Mouse (Mus musculus) lung, postnatal 36 days (tissue): ENCODE results near the gene Slc17a6.

Experiments used
- DNase-seq: peaks from one replicate; pipeline ENCODE4 v3.0.0; 2022; ENCODE audit warnings: mixed read lengths

The Slc17a6 gene

DNA sequence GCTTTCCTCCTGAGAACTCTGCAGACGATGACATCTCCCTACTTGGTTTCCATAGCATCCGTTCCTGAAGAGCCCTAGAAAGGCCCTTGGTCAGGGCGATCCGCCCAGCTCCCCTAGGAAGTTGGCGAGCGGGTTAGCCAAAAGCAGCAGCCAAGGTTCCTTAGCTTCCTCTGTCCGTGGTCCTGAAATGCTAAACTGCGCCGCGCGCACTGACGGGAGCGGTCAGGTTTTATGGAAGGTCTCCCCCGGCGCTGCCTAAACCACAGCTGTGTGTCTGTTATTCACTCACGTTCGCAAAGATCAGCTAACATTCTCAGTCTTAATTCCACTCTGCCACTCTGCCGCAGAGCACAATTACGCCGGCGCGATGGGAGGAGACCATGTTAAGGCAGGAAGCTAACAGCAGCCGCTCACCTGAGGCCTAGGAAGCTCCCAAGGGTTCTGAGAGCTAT, at the start of gene Slc17a6:
Gene Slc17a6, plus strand, starts transcription at position 313 of the 452 bp plus-strand sequence.
- DNase-seq: peak; percentile 5

DNA sequence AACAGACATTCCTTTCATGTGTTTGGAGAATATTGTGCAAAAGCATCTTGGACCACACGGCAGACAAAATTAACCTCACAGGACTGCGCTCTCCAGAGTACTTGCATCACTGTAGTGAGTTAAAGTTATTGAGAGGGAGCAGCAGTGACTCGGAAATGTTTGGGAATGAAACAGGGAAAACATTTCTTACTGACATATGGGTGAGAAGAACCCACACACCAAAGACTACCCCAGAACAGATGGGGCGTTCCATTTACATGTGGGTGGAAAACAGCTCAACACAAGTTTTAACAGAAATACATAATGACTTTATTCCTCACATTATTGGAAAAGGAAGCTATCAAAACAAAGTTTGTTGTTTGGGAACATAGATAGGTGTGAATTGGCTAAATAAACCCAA, 21.8 kb upstream of the Slc17a6 start:
- DNase-seq: no peak

DNA sequence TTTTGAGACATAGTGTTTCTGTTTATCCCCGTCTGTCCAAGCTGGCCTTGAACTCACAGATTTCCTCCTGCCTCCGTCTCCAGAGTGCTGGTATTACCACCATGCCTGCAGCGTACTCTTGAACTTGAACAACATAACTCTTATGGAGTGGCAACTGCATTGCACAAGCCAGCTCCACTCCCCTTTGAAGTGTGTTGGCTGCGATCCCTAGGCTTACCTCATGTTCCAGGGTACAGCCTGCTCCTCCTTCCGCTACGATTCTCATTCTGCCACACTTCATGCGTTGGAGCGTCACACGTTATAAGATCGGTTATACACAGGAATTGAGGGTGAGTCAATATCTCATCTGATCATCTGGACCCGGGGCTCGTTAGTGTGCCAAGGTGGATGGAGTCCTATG, 18.1 kb upstream of the Slc17a6 start:
- no peak for DNase-seq

DNA sequence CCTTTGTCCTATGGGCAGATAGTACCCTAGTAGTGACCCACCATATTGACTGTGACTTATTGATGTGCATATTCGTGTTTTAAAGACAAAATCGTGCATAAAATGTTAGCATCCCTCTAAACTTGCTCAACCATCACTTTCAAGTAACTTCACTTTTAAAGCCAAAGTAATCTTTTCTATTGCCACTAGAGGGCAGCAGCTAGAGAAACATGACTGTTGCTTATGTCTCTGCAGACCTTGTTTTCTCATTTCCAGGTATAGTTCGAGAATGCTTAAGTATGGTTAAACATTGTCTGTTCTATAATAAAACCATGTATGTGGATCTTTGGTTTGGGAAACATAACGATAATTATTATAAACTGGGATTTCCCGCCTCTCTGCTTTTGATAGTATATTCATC, 7.4 kb upstream of the Slc17a6 start:
- peak; percentile 7 for DNase-seq

DNA sequence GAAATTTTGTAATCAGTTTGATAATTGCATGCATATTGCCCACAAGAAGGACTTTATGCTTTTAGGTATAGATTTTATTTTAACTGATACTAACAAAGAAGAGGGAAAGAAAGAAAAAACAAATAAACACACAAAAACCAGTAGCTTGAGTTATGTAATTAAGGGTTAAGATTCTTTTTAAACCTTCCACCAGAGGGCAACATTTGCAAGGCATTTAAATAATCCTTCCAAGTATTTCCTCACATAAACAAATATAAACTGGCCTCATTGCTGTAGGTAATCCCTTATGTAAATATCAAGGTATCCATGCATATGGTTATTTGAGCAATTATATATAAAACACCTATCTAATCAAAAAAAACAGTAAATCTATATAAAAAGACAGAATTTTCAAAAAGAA, 3.9 kb upstream of the Slc17a6 start:
- DNase-seq: no peak

DNA sequence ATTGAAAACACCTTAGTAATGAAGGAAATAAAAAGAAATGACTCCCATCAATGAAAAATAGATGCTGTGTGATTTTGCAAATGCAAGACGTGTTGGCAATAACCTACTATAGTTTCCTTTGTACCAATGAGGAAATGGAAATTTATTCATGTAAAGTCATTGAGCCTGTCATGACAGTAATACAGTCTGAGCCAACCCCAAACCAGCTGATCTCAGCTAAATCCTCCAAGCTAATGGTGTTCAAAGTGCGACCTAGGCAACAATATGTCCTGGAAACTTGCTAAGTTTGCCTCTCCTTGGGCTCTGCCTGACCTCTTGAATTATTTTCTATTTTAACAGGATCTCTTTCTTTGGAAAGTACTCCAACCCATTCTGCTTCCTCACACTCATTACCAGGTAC, 3.4 kb upstream of the Slc17a6 start:
- DNase-seq: no peak

DNA sequence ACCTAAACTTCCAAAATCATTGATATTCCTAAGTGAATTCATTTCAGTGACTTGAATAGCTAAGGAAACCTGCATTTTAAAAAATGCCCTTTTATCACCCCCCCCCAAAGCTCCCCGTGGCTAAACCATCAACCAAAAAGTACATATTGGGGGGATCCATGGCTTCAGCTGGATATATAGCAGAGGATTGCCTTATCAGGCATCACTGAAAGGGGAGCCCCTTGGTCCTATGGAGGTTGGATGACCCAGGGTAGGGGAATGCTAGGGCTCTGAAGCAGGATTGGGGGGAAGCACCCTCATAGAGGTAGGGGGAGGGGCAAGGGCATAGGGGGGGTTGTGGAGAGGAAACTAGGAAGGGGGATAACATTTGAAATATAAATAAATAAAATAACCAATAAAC, 1.8 kb upstream of the Slc17a6 start:
- DNase-seq: no peak

DNA sequence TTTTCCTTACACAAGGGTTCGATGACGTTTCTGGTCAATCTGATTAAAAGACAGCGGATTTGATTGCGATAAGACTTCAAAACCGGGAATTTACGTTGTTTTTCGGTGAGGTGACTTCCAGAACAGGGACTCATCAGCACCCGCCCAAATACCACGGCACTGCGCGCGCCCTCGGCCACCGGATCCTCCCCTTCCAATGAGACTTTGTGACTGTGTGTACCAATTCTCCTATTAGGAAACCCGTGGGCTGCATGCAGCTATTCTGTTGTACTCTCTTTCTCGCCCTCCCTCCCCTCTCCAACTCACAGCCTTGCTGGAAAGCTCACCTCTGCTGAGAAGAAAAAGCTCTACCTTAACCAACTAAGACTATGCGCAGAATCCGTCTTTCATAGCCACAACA, 390 bp downstream of the Slc17a6 start:
- DNase-seq: no peak

DNA sequence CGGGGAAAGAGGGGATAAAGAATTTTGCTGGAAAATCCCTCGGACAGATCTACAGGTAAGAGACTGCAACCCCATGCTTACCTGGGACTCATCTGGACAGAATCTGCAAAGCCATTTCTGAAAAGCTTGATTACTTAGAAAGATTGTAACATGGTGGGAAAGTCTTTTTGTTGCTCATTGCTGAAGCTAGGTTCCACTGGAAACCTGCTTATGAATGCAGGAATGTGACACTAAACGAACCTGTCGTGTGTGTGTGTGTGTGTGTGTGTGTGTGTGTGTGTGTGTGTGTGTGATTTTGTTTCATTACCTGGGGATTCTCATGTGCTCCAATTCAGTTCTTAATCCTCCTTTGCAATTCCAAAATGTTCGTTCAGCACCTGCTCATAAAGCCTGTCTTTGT, 860 bp downstream of the Slc17a6 start:
- DNase-seq: no peak

DNA sequence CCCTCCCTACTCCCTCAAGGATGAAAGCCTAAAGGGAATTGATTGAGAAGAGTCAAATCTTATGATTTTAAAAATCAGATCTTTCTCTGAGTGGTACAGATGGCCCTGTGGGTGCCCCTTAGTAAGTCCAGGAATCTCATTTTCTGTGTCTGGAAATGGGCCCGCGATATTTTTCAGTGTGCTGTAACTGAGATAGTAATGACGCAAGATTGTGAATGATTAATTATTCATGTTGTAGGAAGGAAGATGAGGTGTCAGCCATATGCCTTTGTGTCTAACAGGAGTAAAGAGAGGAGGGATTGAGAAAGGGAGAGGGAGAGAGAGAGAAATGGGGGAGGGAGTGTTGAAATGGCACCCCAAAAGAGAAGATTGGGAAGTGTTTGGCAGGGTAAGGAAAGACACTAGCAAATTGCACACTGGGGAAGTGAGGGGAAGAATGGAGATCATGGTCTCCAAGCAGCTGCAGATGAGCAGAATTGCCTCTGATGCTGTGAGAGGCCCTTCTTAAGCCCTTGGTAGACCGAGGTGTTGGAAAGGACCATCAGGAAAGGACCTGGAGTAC, 2.6 kb downstream of the Slc17a6 start:
- no peak for DNase-seq

DNA sequence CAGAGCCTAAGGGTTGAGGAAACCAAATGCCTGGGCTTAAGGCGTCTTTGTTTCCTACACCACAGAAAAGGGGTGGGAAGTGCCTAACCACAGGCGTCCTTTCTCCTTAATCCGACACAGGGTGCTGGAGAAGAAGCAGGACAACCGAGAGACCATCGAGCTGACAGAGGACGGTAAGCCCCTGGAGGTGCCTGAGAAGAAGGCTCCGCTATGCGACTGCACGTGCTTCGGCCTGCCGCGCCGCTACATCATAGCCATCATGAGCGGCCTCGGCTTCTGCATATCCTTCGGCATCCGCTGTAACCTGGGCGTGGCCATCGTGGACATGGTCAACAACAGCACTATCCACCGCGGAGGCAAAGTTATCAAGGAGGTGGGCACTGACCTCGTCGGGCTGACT, 3.4 kb downstream of the Slc17a6 start:
- DNase-seq: no peak

DNA sequence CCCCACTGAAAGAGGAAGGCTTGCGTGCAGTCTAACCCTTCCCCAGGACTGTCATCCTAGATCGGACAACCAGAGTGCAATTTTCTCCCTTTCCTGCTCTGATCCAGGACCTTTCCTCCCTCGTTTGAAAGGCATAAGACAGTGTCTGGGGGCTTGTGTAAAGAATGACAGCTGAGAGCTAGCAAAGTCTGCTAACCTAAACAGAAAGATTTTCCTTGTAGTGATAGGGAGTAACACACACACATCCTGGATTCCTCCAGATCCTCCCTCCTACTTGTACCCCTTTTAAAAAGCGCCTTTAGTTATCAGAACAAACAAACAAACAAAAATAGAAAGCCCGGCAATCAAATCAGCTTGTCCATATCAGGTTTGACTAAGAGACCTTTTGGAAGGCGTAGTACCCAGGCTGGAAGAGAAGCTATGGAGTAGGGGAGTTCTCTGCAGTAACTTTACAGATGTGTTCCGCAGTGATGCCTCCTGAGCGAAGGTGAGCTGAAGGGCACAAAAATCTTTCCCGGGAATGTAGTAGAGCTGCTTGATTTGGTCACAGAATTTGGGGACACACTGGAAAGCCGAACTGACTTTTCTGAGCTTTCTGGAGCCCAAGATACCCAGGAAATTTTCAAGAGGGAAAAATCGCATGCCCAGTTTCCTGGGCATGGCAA, 3.9 kb downstream of the Slc17a6 start:
- DNase-seq: no peak

DNA sequence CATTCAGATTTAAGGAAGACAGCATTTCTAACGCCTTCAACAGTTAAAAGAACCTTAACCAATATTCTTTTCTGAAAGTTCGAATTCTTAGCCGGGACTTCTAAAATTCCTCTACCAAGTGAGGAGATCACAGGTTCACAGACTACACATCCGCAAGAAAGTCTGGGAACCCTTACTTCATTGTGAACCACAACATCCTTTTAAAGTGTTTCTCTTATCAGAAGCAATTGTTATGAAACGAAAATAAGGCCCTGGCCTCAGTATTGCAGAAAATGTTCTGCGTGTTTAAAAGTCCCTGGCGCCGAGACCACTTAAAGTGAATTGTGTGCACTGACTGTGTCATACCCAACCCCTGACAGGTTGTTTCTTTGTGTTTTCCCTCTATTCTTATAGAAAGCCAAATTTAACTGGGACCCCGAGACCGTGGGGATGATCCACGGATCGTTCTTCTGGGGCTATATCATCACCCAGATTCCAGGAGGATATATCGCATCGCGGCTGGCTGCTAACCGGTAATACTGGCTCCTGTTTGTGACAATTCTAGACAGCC, 4.7 kb downstream of the Slc17a6 start:
- no peak for DNase-seq

DNA sequence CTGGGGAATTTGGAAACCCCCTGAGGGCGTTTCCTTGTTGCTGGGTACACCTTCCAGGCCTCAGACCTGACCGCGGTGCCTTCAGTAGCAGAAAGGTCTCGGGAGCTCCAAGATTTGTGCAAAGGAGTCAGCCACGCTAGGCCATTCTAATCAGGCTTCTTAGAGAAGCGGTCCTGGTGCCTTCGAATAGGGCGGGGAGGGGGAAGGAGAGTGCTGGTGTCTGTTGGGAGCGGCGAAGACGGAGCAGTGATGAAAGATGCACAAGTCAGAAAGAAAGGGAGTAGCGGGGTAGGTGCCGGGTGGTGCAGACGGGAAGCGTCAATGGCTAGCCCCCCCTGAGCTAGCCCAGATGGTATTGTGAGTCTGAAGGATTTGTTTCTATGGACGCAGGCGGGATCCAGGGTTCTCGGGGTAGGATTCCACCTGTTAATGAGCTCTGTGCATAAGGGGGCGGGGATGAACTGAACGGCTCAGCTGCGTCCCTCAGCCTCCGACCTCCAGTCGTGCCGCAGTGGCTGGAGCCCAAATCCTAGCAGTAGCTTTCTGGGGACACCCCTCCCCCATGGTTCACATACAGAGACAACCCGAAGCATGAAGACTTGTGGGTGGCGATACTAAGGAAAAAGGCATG, 5.3 kb downstream of the Slc17a6 start:
- DNase-seq: no peak

DNA sequence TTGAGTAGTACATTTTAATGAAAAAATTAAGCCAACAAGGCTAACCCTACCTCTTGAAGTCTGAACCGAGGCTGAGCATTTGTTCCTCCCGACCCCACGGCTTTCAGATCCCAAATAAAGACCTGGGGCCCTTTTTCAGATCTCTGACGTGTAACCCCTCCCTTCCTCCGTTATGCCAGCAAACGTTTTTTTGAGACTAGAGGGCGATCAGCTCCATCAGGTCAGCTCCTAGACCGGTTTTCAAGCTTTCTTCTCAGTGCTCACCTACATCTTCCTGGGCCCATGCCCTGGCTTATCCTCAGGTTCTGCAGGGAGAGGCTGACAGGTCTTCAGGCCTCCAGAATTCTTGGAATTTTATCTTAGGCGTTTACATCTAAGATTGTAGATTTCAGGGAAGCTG, 5.9 kb downstream of the Slc17a6 start:
- DNase-seq: no peak

DNA sequence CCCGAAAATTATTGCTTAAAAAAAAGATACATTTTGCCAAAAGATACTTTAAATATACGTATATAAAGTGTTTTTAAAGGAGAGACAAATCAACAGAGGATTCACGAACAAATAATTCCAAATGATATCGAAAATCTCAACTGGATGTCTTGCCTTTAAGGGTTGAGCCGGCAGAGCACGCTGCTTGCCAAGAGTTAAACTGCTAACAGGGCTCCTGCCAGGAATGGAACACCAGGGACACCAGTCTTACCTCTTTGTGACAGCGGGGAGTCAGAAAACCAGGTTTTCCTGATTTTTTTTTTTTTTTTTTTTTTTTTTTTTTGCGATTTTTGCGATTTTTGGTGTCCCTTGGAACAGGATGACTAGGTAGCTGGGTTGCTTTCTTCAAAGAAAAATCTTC, 6.5 kb downstream of the Slc17a6 start:
- no peak for DNase-seq

DNA sequence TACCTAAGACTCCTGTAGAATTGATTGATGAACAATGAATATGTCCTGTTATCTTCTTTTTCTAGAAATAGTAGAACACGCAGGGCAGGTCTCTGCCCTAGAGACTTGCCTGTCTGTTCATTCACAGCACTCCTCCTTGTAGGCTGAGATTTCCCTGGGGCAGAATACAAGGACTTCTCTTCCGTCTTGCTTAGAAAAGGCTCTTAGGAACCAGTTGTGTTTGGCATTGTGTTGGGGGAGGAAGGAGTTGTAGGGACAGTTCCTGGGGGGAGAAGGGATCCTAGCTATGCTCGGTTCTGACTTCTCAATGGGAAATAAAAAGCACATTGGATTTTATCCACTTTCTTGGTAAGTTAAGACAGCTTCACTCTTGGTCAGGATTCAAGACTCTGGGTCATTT, 7.4 kb downstream of the Slc17a6 start:
- DNase-seq: no peak

DNA sequence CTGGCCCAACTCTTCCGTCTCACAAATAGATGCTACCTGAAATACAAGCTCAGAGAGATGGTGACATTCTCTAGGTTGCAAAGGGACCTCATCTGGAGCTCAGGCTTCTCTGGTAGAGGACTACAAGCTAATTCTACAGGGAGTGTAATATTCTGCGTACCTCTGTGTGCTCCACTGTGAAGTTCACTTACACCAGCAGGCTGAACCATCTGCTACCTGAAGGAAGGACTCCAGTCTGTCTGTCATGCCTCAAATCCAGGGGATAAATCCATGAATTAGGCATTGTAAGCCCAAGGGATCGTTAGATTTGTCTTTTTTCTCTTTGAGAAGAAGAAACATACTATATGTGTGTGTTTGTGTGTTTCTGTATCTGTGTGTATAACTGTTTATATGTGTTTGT, 9.4 kb downstream of the Slc17a6 start:
- no peak for DNase-seq

DNA sequence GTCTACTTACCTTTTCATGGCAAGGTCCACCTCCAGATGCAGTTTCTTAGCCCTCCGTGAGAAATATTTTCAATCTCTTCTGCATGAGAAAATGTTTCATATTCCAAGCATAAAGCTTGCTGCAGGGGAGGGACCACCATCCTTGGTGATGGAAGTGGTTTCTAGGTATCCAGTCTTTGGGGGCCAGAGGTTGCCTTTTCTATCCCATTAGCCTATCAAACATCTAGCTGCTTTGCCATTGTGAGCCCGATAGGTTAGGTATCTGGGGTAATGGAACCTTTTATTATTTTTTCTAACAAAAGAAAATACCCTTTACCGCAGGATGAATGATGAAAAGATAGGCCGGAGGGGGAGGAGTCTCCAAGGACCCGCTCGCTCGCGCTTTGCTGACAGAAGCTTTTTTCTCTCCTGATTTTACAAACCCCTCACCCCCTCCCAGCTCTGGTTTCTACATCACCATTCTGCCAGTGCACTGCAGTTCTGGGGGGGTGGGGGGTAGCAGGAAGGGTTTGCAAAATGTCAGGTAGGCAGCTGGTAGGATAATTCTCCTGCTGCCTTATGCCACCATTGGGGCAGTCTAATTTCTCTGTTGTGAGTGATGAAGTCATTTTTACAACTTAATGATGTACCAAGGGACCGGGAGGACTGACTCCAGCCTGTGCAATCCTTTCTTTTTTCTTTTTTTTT, 10.9 kb downstream of the Slc17a6 start:
- DNase-seq: no peak

DNA sequence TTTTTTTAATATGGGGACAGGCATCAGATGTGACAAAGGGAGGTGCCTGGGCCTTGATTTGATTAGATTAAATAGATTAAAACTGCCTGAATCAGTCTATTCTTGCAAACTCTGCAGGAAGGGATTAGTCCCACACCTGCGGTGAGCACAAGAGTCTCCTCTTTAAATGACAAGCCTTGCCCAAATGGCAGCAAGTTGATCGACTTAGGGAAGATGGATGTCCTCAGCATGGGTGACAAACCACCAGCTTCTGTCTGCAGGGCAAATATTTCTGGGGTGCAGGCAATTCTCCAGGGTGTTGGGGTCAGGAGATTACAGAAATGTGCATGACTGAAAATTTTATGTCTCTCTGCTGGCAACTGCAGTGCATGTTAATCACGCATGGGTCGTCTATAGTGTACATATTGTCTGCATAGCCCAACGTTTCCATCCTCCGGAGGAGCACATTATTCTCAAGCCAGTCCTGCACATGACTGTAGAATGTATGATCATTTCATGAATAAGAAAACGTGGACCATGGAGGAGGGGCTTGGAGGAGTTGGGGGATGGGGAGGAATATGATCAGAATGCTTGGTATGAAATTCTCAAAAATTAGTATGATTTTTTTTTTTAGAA, 11.5 kb downstream of the Slc17a6 start:
- no peak for DNase-seq

DNA sequence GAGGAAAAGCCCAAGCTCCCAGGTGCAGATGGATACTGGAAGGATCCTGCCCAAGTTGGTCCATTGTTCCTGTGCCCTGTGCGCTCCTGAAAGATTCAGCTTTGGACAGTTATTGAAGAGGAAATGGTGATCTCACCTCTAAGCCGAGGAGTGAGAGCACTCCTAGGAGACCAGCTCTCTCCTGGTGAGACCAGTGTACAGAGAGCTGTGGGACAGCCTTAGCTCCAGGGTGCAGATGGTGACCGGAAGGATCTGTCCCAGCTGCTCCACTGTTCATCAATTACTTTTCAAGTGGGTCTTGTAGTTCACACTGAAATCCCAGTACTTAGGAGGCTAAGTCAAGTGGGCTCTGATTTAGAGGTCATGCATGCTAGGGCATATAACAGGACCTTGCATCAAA, 35.3 kb downstream of the Slc17a6 start:
- no peak for DNase-seq

DNA sequence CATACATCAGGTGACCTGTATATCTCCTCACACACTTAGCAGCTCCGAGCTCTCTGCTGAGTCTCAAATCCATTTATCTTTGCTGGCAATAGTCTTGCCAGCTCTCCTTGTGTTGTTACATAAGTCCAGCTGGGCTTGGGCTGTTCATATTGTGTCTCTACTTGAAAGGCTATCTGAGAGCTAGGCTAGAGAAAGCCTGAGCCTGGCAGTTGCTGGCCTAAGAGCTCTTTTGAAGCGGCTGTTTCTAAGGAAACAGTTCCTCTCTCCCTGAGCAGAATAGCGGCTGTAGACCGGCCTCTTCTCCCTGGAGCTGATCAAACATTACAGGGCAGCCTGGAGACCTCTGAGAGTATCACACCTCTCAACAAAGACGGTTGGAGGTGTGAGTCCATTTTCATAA, 40.6 kb downstream of the Slc17a6 start:
- no peak for DNase-seq

DNA sequence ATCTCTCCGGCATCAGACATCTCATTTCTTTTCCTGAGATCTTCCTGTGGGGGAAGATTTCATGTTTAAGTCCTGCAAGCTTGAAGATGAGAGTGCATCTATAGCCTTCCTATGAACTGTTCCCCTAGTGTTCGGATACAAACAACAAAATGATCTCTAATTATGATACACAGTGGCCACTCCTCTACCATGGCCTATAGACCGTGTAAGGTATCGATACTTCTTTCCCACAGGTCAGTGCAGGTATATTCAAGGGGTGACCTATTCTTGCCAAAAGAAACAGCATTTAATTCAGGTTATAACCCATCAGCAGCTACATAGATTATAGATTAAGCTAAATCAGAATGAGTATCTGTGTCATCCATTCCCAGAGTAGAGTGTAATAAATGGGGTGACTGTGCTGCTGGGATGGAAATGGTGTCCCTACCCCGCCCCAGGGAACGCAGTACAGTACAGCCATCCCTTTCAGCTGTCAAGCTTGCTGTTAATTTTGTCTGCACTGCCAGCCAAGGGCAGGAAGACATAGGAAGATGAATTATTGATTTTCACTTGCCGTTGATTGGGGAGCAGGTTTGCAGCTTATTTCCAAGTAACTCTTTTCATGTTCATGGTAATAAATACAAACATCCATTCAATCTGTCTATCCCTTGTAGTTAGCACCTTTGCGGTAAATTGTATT, 71.9 kb downstream of the Slc17a6 start:
- no peak for DNase-seq
